Comparison of ENCODE assay signal across 17 mouse cellular contexts in genomic region chr2:66392586-66392985, GRCm38 (mm10). TPM values are rescaled to one million over a fixed set of nuclear protein-coding genes. Genes with fewer than 3 reads are reported as not detected.
"Had no signal": no experiment of that assay in that cellular context is flagged by ENCODE, and none has a peak within 500 bp of the region (broad histone marks: within the 10 kb centered on the region; RNA-seq: fewer than 3 reads in every experiment).

No protein-coding gene starts in this region.

- H3K9ac ChIP-seq: lung, embryonic 14.5 days; midbrain, embryonic 12.5 days; midbrain, embryonic 15.5 days; neural tube, embryonic 12.5 days had no signal

- H3K4me2 ChIP-seq: lung, embryonic 14.5 days; midbrain, embryonic 12.5 days; midbrain, embryonic 15.5 days; neural tube, embryonic 12.5 days had no signal

- H3K4me1 ChIP-seq: midbrain, embryonic 10.5 days; midbrain, embryonic 12.5 days; midbrain, embryonic 15.5 days; neural tube, embryonic 12.5 days had no signal

- H3K27ac ChIP-seq: midbrain, embryonic 10.5 days; midbrain, embryonic 12.5 days; midbrain, embryonic 15.5 days; neural tube, embryonic 12.5 days had no signal

- H3K4me3 ChIP-seq: midbrain, embryonic 10.5 days; midbrain, embryonic 12.5 days; midbrain, embryonic 15.5 days; neural tube, embryonic 12.5 days had no signal

- DNase-seq: lung, adult 18-20 months; lung, embryonic 14.5 days; lung, postnatal 10 days; lung, postnatal 4 days; right cerebral cortex, postnatal 14 days; spleen, adult 18-20 months; thymus, adult 18-20 months; thymus, postnatal 14 days; thymus, postnatal 36 days had no signal

- H3K27me3 ChIP-seq: midbrain, embryonic 12.5 days; midbrain, embryonic 15.5 days; neural tube, embryonic 12.5 days had no signal

- ATAC-seq: midbrain, embryonic 15.5 days had no signal

- H3K9me3 ChIP-seq: midbrain, embryonic 10.5 days; midbrain, embryonic 12.5 days; midbrain, embryonic 15.5 days; neural tube, embryonic 12.5 days had no signal

- H3K36me3 ChIP-seq: midbrain, embryonic 10.5 days; midbrain, embryonic 12.5 days; midbrain, embryonic 15.5 days; neural tube, embryonic 12.5 days had no signal

RNA-seq across cellular contexts. Expression of gene Scn1a, which starts 48.1 kb away (rescaled TPM):
- total RNA-seq: megakaryocyte, adult 5-6 weeks; megakaryocyte-erythroid progenitor cell, adult 5-6 weeks; monocyte, adult 5-6 weeks; neutrophil, adult 5-6 weeks had no signal
